9 mouse cellular contexts compared by ENCODE assay signal in genomic region chr1:160043271-160043975, GRCm38 (mm10). TPM values are rescaled to one million over a fixed set of nuclear protein-coding genes. Genes with fewer than 3 reads are reported as not detected.
DNase-seq lines count a peak whose midpoint lies in the region; ATAC-seq lines count a peak whose summit lies in the region.
"Had no signal": no experiment of that assay in that cellular context is flagged by ENCODE, and none has a peak within 500 bp of the region (broad histone marks: within the 10 kb centered on the region; RNA-seq: fewer than 3 reads in every experiment).

No protein-coding gene starts in this region.

- no peak for DNase-seq in heart, postnatal 36 days
- no peak for DNase-seq in midbrain, embryonic 14.5 days
- DNase-seq in limb, embryonic 11.5 days (ENCODE audit: low spot score): no peak
- DNase-seq in thymus, postnatal 4 days: no peak
- DNase-seq in cerebellum, adult 8-10 months: no peak
- DNase-seq: thymus, postnatal 14 days had no signal

- H3K4me3 ChIP-seq in heart, embryonic 11.5 days (ENCODE audit: low read depth, low read length): no peak overlapping the region
- no peak overlapping the region for H3K4me3 ChIP-seq in midbrain, embryonic 12.5 days
- no peak overlapping the region for H3K4me3 ChIP-seq in midbrain, embryonic 14.5 days (replicated peaks; ENCODE audit: low read depth, low read length)
- no peak overlapping the region for H3K4me3 ChIP-seq in limb, embryonic 11.5 days (ENCODE audit: low read depth, low read length)
- H3K4me3 ChIP-seq in stomach, embryonic 15.5 days (replicated peaks): peak overlapping the region; percentile 52; the same call in 1 of the 2 replicates

- no peaks in the 10 kb centered on the region for H3K9me3 ChIP-seq in heart, embryonic 11.5 days (replicated peaks; ENCODE audit: control insufficient read depth, low read length)
- H3K9me3 ChIP-seq in midbrain, embryonic 12.5 days: no peaks in the 10 kb centered on the region
- H3K9me3 ChIP-seq in midbrain, embryonic 14.5 days (ENCODE audit: control insufficient read depth, low read length): no peaks in the 10 kb centered on the region
- no peaks in the 10 kb centered on the region for H3K9me3 ChIP-seq in limb, embryonic 11.5 days (ENCODE audit: control insufficient read depth, low read length)
- H3K9me3 ChIP-seq in stomach, embryonic 15.5 days: no peaks in the 10 kb centered on the region

- peak overlapping the region; percentile 80 for H3K4me2 ChIP-seq in heart, embryonic 11.5 days
- H3K4me2 ChIP-seq in midbrain, embryonic 12.5 days (replicated peaks): peak overlapping the region; percentile 66
- H3K4me2 ChIP-seq in midbrain, embryonic 14.5 days (ENCODE audit: low read length): no peak overlapping the region
- H3K4me2 ChIP-seq in limb, embryonic 11.5 days (ENCODE audit: low read depth, severe bottlenecking): peak overlapping the region; percentile 55; the same call in 1 of the 2 replicates
- peak overlapping the region; percentile 82 for H3K4me2 ChIP-seq in stomach, embryonic 15.5 days

- intact Hi-C loops in heart, postnatal 36 days (cut with DNase I): no loop called here

- H3K27me3 ChIP-seq in heart, embryonic 11.5 days (ENCODE audit: control insufficient read depth, insufficient read depth, low read length): no peaks in the 10 kb centered on the region
- H3K27me3 ChIP-seq in midbrain, embryonic 12.5 days: peaks cover 3% of the 10 kb centered on the region; the same call in 1 of the 2 replicates
- H3K27me3 ChIP-seq in midbrain, embryonic 14.5 days (ENCODE audit: control insufficient read depth, insufficient read depth, low read length): no peaks in the 10 kb centered on the region
- no peaks in the 10 kb centered on the region for H3K27me3 ChIP-seq in limb, embryonic 11.5 days (ENCODE audit: control insufficient read depth, insufficient read depth, low read length)
- H3K27me3 ChIP-seq in stomach, embryonic 15.5 days (replicated peaks): no peaks in the 10 kb centered on the region

- peaks cover 4% of the 10 kb centered on the region for H3K4me1 ChIP-seq in heart, embryonic 11.5 days (ENCODE audit: control insufficient read depth, insufficient read depth, low read length)
- H3K4me1 ChIP-seq in midbrain, embryonic 12.5 days: peaks cover 9% of the 10 kb centered on the region; the same call in 1 of the 2 replicates
- H3K4me1 ChIP-seq in midbrain, embryonic 14.5 days (ENCODE audit: control insufficient read depth, insufficient read depth, low read length): peaks cover 9% of the 10 kb centered on the region
- H3K4me1 ChIP-seq in limb, embryonic 11.5 days (ENCODE audit: control insufficient read depth, insufficient read depth, low read length): no peaks in the 10 kb centered on the region; the same call in 1 of the 2 replicates
- H3K4me1 ChIP-seq in stomach, embryonic 15.5 days: peaks cover 8% of the 10 kb centered on the region; the same call in 1 of the 2 replicates

- ATAC-seq in heart, embryonic 11.5 days (replicated peaks; ENCODE audit: insufficient number of reproducible peaks, low FRiP score, low TSS enrichment): no peak
- ATAC-seq in midbrain, embryonic 12.5 days (ENCODE audit: low FRiP score, low read depth): no peak
- ATAC-seq in midbrain, embryonic 14.5 days (ENCODE audit: low FRiP score, low TSS enrichment): no peak
- ATAC-seq in limb, embryonic 11.5 days (ENCODE audit: insufficient number of reproducible peaks, low FRiP score, low TSS enrichment, low read depth): no peak
- no peak for ATAC-seq in stomach, embryonic 15.5 days (ENCODE audit: insufficient read depth, low FRiP score, low read depth)

- H3K27ac ChIP-seq in heart, embryonic 11.5 days (ENCODE audit: low read depth, low read length): no peak overlapping the region
- H3K27ac ChIP-seq in midbrain, embryonic 12.5 days (replicated peaks): no peak overlapping the region
- no peak overlapping the region for H3K27ac ChIP-seq in midbrain, embryonic 14.5 days (replicated peaks; ENCODE audit: low read depth, low read length)
- no peak overlapping the region for H3K27ac ChIP-seq in limb, embryonic 11.5 days (replicated peaks; ENCODE audit: low read depth, low read length)
- no peak overlapping the region for H3K27ac ChIP-seq in stomach, embryonic 15.5 days

- H3K36me3 ChIP-seq in heart, embryonic 11.5 days (ENCODE audit: control insufficient read depth, insufficient read depth, low read length): no peaks in the 10 kb centered on the region
- no peaks in the 10 kb centered on the region for H3K36me3 ChIP-seq in midbrain, embryonic 12.5 days
- H3K36me3 ChIP-seq in midbrain, embryonic 14.5 days (ENCODE audit: control insufficient read depth, insufficient read depth, low read length): no peaks in the 10 kb centered on the region
- no peaks in the 10 kb centered on the region for H3K36me3 ChIP-seq in limb, embryonic 11.5 days (ENCODE audit: control insufficient read depth, insufficient read depth, low read length)
- no peaks in the 10 kb centered on the region for H3K36me3 ChIP-seq in stomach, embryonic 15.5 days

- 77% methylated on average over 13 of the region's 13 CpGs for WGBS in heart, embryonic 11.5 days (ENCODE audit: insufficient replicate concordance)
- WGBS in midbrain, embryonic 12.5 days: 89% methylated on average over 13 of the region's 13 CpGs
- WGBS in midbrain, embryonic 14.5 days: 92% methylated on average over 13 of the region's 13 CpGs
- 91% methylated on average over 13 of the region's 13 CpGs for WGBS in limb, embryonic 11.5 days
- 81% methylated on average over 13 of the region's 13 CpGs for WGBS in stomach, embryonic 15.5 days

- H3K9ac ChIP-seq in heart, embryonic 11.5 days (ENCODE audit: low read depth, low read length): no peak overlapping the region
- no peak overlapping the region for H3K9ac ChIP-seq in midbrain, embryonic 12.5 days (replicated peaks)
- H3K9ac ChIP-seq in midbrain, embryonic 14.5 days (replicated peaks; ENCODE audit: low read length): no peak overlapping the region
- no peak overlapping the region for H3K9ac ChIP-seq in limb, embryonic 11.5 days (ENCODE audit: low read length)
- no peak overlapping the region for H3K9ac ChIP-seq in stomach, embryonic 15.5 days

RNA-seq across cellular contexts. Expression of gene 4930523C07Rik, which starts 0.8 kb away (rescaled TPM):
- polyA plus RNA-seq in heart, embryonic 11.5 days (2014; fragmentation: Nextera tagmentation; extraction: Ambion mirVana): 13.3 and 15.0 TPM in 2 replicates
- 10 to 100 TPM; 24.2 to 25.8 TPM for total RNA-seq in heart, postnatal 36 days (2021)
- polyA plus RNA-seq in midbrain, embryonic 12.5 days (2016; fragmentation: Nextera tagmentation; extraction: Ambion mirVana): 1.6 and 2.7 TPM in 2 replicates
- polyA plus RNA-seq in midbrain, embryonic 14.5 days (2014; fragmentation: Nextera tagmentation; extraction: Ambion mirVana): 0.78 and 2.9 TPM in 2 replicates
- polyA plus RNA-seq in limb, embryonic 11.5 days (2014; fragmentation: Nextera tagmentation; extraction: Ambion mirVana): 2.3 and 3.2 TPM in 2 replicates
- polyA plus RNA-seq in stomach, embryonic 15.5 days (2015; fragmentation: Nextera tagmentation; extraction: Ambion mirVana): 18.1 and 20.8 TPM in 2 replicates
